8 mouse cellular contexts compared by ENCODE assay signal in the genomic region with DNA sequence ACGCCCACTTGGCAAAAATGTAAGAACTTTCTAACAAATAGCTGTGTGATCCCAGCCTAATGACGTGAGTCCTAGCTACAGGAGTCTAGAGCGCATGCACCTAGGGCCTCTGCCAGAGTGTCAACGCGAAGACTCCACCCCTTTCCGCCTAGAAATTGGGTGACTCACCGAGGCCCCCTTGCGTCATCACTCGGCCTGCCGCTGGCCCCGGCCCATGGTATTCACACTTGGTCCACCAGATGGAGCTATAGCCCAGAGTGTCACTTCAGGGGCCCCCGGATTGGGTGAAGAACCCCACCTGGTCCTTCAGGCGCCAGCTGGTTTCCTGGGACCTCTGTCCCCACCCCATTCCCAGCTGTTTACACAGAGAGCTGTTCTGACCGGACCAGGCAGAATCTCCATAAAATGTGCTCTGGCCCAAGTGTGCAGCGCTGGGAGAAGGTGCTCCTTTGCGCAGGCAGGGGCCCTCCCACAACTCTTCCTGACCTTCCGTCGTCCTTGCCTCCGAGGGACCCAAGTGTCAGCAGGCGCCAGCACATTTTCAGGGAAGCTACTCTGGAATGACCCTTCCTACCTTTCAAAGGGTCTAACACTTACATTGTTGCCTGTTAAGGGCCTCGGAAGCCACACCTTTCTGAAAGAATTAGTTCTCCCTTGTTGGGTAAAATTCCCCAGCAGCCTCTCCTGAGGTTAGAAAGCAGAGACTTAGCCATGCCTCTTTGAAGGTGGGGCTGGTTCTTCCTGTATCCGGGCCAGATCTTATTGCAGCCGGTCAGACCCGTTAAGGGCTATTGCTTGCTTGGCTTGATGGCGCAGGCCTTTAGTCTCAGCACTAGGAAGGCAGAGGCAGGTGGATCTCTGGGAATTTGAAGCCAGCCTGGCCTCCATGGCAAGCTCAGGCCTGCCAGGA. TPM values are rescaled to one million over a fixed set of nuclear protein-coding genes. Genes with fewer than 3 reads are reported as not detected.
A peak's percentile ranks its signal among the peaks of the same experiment; 100 is the strongest.
DNase-seq lines count a peak whose midpoint lies in the region; ATAC-seq and TF ChIP-seq lines count a peak whose summit lies in the region.

No protein-coding gene starts in this region.

- H3K9ac ChIP-seq in kidney, embryonic 15.5 days = peak overlapping the region; percentile 32; the same call in 1 of the 2 replicates

- H3K9me3 ChIP-seq in heart, embryonic 10.5 days = no peaks in the 10 kb centered on the region
- H3K9me3 ChIP-seq in kidney, embryonic 15.5 days (replicated peaks) = no peaks in the 10 kb centered on the region

- peak; percentile 88 for ATAC-seq in erythroblast, adult 5-6 weeks (replicated peaks; ENCODE audit: low FRiP score, poor library complexity, severe bottlenecking)
- ATAC-seq in kidney, embryonic 15.5 days (replicated peaks; ENCODE audit: low FRiP score) = peak; percentile 92

- 10% methylated on average over 25 of the region's 25 CpGs for WGBS in heart, embryonic 10.5 days
- 8% methylated on average over 25 of the region's 25 CpGs for WGBS in kidney, embryonic 15.5 days

- peak overlapping the region; percentile 93 for H3K27ac ChIP-seq in heart, embryonic 10.5 days
- peak overlapping the region; percentile 94 for H3K27ac ChIP-seq in kidney, embryonic 15.5 days

- no peak overlapping the region for H3ac ChIP-seq in myocyte (ENCODE audit: control insufficient read depth, insufficient read length)

- H3K27me3 ChIP-seq in heart, embryonic 10.5 days (ENCODE audit: insufficient read depth, poor library complexity, severe bottlenecking) = no peaks in the 10 kb centered on the region
- H3K27me3 ChIP-seq in kidney, embryonic 15.5 days = no peaks in the 10 kb centered on the region
- H3K27me3 ChIP-seq in myocyte (ENCODE audit: control insufficient read depth, insufficient read depth, insufficient read length) = no peaks in the 10 kb centered on the region
- H3K27me3 ChIP-seq in splenic B cell, adult 2 months (ENCODE audit: control insufficient read depth, insufficient read depth, low read length, poor library complexity, severe bottlenecking) = no peaks in the 10 kb centered on the region

- H3K4me3 ChIP-seq in heart, embryonic 10.5 days = peak overlapping the region; percentile 47
- H3K4me3 ChIP-seq in kidney, embryonic 15.5 days (replicated peaks) = peak overlapping the region; percentile 31
- H3K4me3 ChIP-seq in myocyte = no peak overlapping the region

- TF ChIP-seq POLR2A in myocyte (IDR thresholded peaks at IDR 0.05; ENCODE audit: insufficient read length, low read depth) = no peak

- DNase-seq in B cell, adult 2 months = peak; percentile 99
- DNase-seq in brain, adult 2 months (ENCODE audit: low read depth, low spot score) = peak; percentile 96
- peak; percentile 99 for DNase-seq in heart, embryonic 10.5 days (ENCODE audit: low spot score)
- DNase-seq in liver = peak; percentile 97
- DNase-seq in splenic B cell, adult 2 months (ENCODE audit: low read depth, low spot score) = peak; percentile 97

- peaks cover 5% of the 10 kb centered on the region for H3K79me2 ChIP-seq in myocyte (ENCODE audit: control insufficient read depth, insufficient read depth)

- H3K4me1 ChIP-seq in heart, embryonic 10.5 days = peaks cover 39% of the 10 kb centered on the region
- H3K4me1 ChIP-seq in kidney, embryonic 15.5 days = peaks cover 48% of the 10 kb centered on the region

- peak overlapping the region; percentile 62 for H3K4me2 ChIP-seq in kidney, embryonic 15.5 days
- peak overlapping the region; percentile 76 for H3K4me2 ChIP-seq in myocyte (ENCODE audit: low read depth)

- peaks cover 3% of the 10 kb centered on the region; the same call in 1 of the 2 replicates for H3K36me3 ChIP-seq in heart, embryonic 10.5 days
- H3K36me3 ChIP-seq in kidney, embryonic 15.5 days = no peaks in the 10 kb centered on the region
- H3K36me3 ChIP-seq in myocyte (ENCODE audit: control insufficient read depth, insufficient read depth) = no peaks in the 10 kb centered on the region
- H3K36me3 ChIP-seq in splenic B cell, adult 2 months (ENCODE audit: control insufficient read depth, insufficient read depth, low read length, poor library complexity, severe bottlenecking) = peaks cover 5% of the 10 kb centered on the region; the same call in 1 of the 2 replicates

TF ChIP-seq in myocyte, 11 proteins besides CTCF, POLR2A, EP300 and RAD21:
- TF ChIP-seq MAX (IDR thresholded peaks at IDR 0.05; ENCODE audit: low read depth) = no peak
- no peak for TF ChIP-seq E2F4 (IDR thresholded peaks at IDR 0.05; ENCODE audit: insufficient read depth)
- peak; percentile 93 for TF ChIP-seq TCF12 (IDR thresholded peaks at IDR 0.05; ENCODE audit: insufficient read depth, poor library complexity, severe bottlenecking)
- peak; percentile 69 to 97 (median 71) for TF ChIP-seq MYOG (IDR thresholded peaks at IDR 0.05; ENCODE audit: control insufficient read depth in 1 of 3, insufficient read depth in 1 of 3, insufficient read length in 2 of 3, low read depth in 2 of 3)
- peak; percentile 86 for TF ChIP-seq CEBPB (IDR thresholded peaks at IDR 0.05; ENCODE audit: insufficient read depth, poor library complexity, severe bottlenecking)
- TF ChIP-seq POLR2AphosphoS2 (IDR thresholded peaks at IDR 0.05; ENCODE audit: insufficient read length, low read depth) = no peak
- peak; percentile 65 for TF ChIP-seq TCF3 (IDR thresholded peaks at IDR 0.05; ENCODE audit: insufficient read length, low read depth)
- no peak for TF ChIP-seq REST (IDR thresholded peaks at IDR 0.05; ENCODE audit: insufficient read depth, insufficient read length)
- TF ChIP-seq MYOD1 (IDR thresholded peaks at IDR 0.05; ENCODE audit: control insufficient read depth in 1 of 3, insufficient read length in 2 of 3, low read depth in 2 of 3) = peak; percentile 76 to 92 (median 84)
- TF ChIP-seq SRF (IDR thresholded peaks at IDR 0.05; ENCODE audit: control insufficient read depth, insufficient read length, low read depth) = no peak
- TF ChIP-seq USF1 (IDR thresholded peaks at IDR 0.05; ENCODE audit: low read depth) = peak; percentile 9

RNA-seq across cellular contexts. Expression of gene Ccnd3, which starts 6.5 kb away (rescaled TPM):
- total RNA-seq in erythroblast, adult 5-6 weeks (2015; ENCODE audit: low replicate concordance) = 85.3 and 115 TPM in 2 replicates
- total RNA-seq in erythroblast, adult 5-6 weeks (2017; ENCODE audit: low replicate concordance) = 64.3 and 65.9 TPM in 2 replicates
- 552 and 644 TPM in 2 replicates for polyA plus RNA-seq in heart, embryonic 10.5 days (2016; fragmentation: Nextera tagmentation; extraction: Ambion mirVana)
- polyA plus RNA-seq in kidney, embryonic 15.5 days (2015; fragmentation: Nextera tagmentation; extraction: Ambion mirVana) = 272 and 294 TPM in 2 replicates
- polyA plus RNA-seq in myocyte (2012; fragmentation: generic; extraction: Trizol) = 858 TPM

RNA-seq across cellular contexts. Expression of gene Taf8, which starts 9.3 kb away (rescaled TPM):
- total RNA-seq in erythroblast, adult 5-6 weeks (2015; ENCODE audit: low replicate concordance) = 34.5 and 36.5 TPM in 2 replicates
- total RNA-seq in erythroblast, adult 5-6 weeks (2017; ENCODE audit: low replicate concordance) = 47.1 and 67.9 TPM in 2 replicates
- polyA plus RNA-seq in heart, embryonic 10.5 days (2016; fragmentation: Nextera tagmentation; extraction: Ambion mirVana) = 23.0 and 28.5 TPM in 2 replicates
- 32.2 and 37.0 TPM in 2 replicates for polyA plus RNA-seq in kidney, embryonic 15.5 days (2015; fragmentation: Nextera tagmentation; extraction: Ambion mirVana)
- polyA plus RNA-seq in myocyte (2012; fragmentation: generic; extraction: Trizol) = 13.4 TPM
